Mouse (Mus musculus): ENCODE measurements around the gene Qrfp.

Qrfp gene

GRCm38 (mm10) chr2:31810444-31810843 is at the start of gene Qrfp:
TSS of gene Qrfp (minus strand) at chr2:31810580.
- in situ Hi-C loops (cut with MboI; ENCODE audit: unreplicated experiment in 2 of 2): loop anchor here (10.0 kb wide), 1 partner anchor 324 kb away; no protein-coding TSS in a partner anchor

GRCm38 (mm10) chr2:31858500-31858899 is 48.1 kb upstream of the Qrfp start:
- in situ Hi-C loops (cut with MboI; ENCODE audit: unreplicated experiment in 2 of 2): no loop called here

GRCm38 (mm10) chr2:31857180-31857579 is 46.8 kb upstream of the Qrfp start:
- in situ Hi-C loops (cut with MboI; ENCODE audit: unreplicated experiment in 2 of 2): no loop called here

- in situ Hi-C loops (cut with MboI; ENCODE audit: unreplicated experiment in 2 of 2): no loop called here
These were observed 45.6 kb upstream of the Qrfp start for GRCm38 (mm10) chr2:31855991-31856390.

- in situ Hi-C loops (cut with MboI; ENCODE audit: unreplicated experiment in 2 of 2): no loop called here
These were observed 39.8 kb upstream of the Qrfp start for GRCm38 (mm10) chr2:31850141-31850540.

GRCm38 (mm10) chr2:31847908-31848307 is 37.5 kb upstream of the Qrfp start:
- in situ Hi-C loops (cut with MboI; ENCODE audit: unreplicated experiment in 2 of 2): no loop called here

GRCm38 (mm10) chr2:31846692-31847660 is 36.6 kb upstream of the Qrfp start:
- in situ Hi-C loops (cut with MboI; ENCODE audit: unreplicated experiment in 2 of 2): no loop called here

GRCm38 (mm10) chr2:31845896-31846691 is 35.7 kb upstream of the Qrfp start, which contains the start of gene Fibcd1:
TSS of gene Fibcd1 (minus strand) at chr2:31846005.
- in situ Hi-C loops (cut with MboI; ENCODE audit: unreplicated experiment in 2 of 2): no loop called here

- in situ Hi-C loops (cut with MboI; ENCODE audit: unreplicated experiment in 2 of 2): no loop called here
These were observed 35.1 kb upstream of the Qrfp start for GRCm38 (mm10) chr2:31845512-31845895.

- in situ Hi-C loops (cut with MboI; ENCODE audit: unreplicated experiment in 2 of 2): no loop called here
These were observed 34.4 kb upstream of the Qrfp start for GRCm38 (mm10) chr2:31844729-31845136.

GRCm38 (mm10) chr2:31838868-31839267 is 28.5 kb upstream of the Qrfp start:
- in situ Hi-C loops (cut with MboI; ENCODE audit: unreplicated experiment in 2 of 2): no loop called here

GRCm38 (mm10) chr2:31836985-31837384 is 26.6 kb upstream of the Qrfp start:
- in situ Hi-C loops (cut with MboI; ENCODE audit: unreplicated experiment in 2 of 2): no loop called here

- in situ Hi-C loops (cut with MboI; ENCODE audit: unreplicated experiment in 2 of 2): no loop called here
These were observed 25.7 kb upstream of the Qrfp start for GRCm38 (mm10) chr2:31836091-31836490.

- in situ Hi-C loops (cut with MboI; ENCODE audit: unreplicated experiment in 2 of 2): no loop called here
These were observed 18.0 kb upstream of the Qrfp start for GRCm38 (mm10) chr2:31828311-31828825.

GRCm38 (mm10) chr2:31827877-31828276 is 17.5 kb upstream of the Qrfp start:
- in situ Hi-C loops (cut with MboI; ENCODE audit: unreplicated experiment in 2 of 2): no loop called here

GRCm38 (mm10) chr2:31826094-31827085 is 16.0 kb upstream of the Qrfp start:
- in situ Hi-C loops (cut with MboI; ENCODE audit: unreplicated experiment in 2 of 2): no loop called here

GRCm38 (mm10) chr2:31825469-31825911 is 15.1 kb upstream of the Qrfp start:
- in situ Hi-C loops (cut with MboI; ENCODE audit: unreplicated experiment in 2 of 2): no loop called here

GRCm38 (mm10) chr2:31823933-31824730 is 13.8 kb upstream of the Qrfp start:
- in situ Hi-C loops (cut with MboI; ENCODE audit: unreplicated experiment in 2 of 2): no loop called here
